Mouse (Mus musculus): Measurements from ENCODE around the gene Ick.

GRCm38 (mm10) chr9:78075256-78075655 lies 33.7 kb upstream of the Ick start:
- TF ChIP-seq CTCF (IDR thresholded peaks at IDR 0.05; ENCODE audit: low read depth, low read length) (no peak), POLR2A (IDR thresholded peaks at IDR 0.05; ENCODE audit: borderline replicate concordance, low read depth, low read length) (no peak)
